Mouse (Mus musculus): ENCODE data around the gene Spon2. TPM values are rescaled to one million over a fixed set of nuclear protein-coding genes. Genes with fewer than 3 reads are reported as not detected.

Spon2 gene
- polyA plus RNA-seq, 1 experiment from 2014 or later, result not detected

- no peak overlapping the region for H3K27ac ChIP-seq
- H3K79me2 ChIP-seq (ENCODE audit: inconsistent target), result no peaks in the 10 kb centered on the region
- 95% methylated on average over 7 of the region's 7 CpGs for WGBS (ENCODE audit: missing documents)
- no peak overlapping the region for H3K4me3 ChIP-seq (ENCODE audit: inconsistent target)
- no peaks in the 10 kb centered on the region for H3K36me3 ChIP-seq (ENCODE audit: inconsistent target)
These were observed 6.2 kb upstream of the Spon2 start for GRCm38 (mm10) chr5:33224491-33224890.

- H3K27ac ChIP-seq, result no peak overlapping the region
- WGBS (ENCODE audit: missing documents), result 53% methylated on average over 8 of the region's 9 CpGs
- H3K36me3 ChIP-seq (ENCODE audit: inconsistent target), result no peaks in the 10 kb centered on the region
- H3K4me3 ChIP-seq (ENCODE audit: inconsistent target), result no peak overlapping the region
- no peaks in the 10 kb centered on the region for H3K79me2 ChIP-seq (ENCODE audit: inconsistent target)
These were observed 4.8 kb upstream of the Spon2 start for GRCm38 (mm10) chr5:33222841-33223744.

DNA sequence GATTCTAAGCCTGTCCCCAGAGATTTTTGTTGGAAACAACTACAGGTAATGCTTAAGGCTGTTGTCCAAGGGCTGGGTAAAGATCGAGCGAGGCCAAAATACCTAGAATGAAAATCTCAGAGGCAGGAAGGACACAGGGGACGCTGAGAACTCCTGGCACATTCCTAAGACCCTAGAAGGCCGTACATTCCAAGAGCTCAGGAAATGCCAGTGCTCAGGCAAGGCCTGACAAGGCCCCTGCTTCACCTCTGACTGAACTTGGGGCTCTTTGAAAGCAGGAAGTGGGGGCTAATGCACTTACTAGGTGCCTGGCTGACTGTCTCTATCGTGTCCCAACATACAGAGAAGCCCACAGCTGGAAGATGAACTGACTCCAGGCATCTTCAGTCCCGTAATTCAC, 4.1 kb upstream of the Spon2 start:
- no peak overlapping the region for H3K4me3 ChIP-seq (ENCODE audit: inconsistent target)
- H3K36me3 ChIP-seq (ENCODE audit: inconsistent target), result no peaks in the 10 kb centered on the region
- H3K27ac ChIP-seq, result no peak overlapping the region
- H3K79me2 ChIP-seq (ENCODE audit: inconsistent target), result no peaks in the 10 kb centered on the region
- WGBS (ENCODE audit: missing documents), result 42% methylated on average over 6 of the region's 6 CpGs

DNA sequence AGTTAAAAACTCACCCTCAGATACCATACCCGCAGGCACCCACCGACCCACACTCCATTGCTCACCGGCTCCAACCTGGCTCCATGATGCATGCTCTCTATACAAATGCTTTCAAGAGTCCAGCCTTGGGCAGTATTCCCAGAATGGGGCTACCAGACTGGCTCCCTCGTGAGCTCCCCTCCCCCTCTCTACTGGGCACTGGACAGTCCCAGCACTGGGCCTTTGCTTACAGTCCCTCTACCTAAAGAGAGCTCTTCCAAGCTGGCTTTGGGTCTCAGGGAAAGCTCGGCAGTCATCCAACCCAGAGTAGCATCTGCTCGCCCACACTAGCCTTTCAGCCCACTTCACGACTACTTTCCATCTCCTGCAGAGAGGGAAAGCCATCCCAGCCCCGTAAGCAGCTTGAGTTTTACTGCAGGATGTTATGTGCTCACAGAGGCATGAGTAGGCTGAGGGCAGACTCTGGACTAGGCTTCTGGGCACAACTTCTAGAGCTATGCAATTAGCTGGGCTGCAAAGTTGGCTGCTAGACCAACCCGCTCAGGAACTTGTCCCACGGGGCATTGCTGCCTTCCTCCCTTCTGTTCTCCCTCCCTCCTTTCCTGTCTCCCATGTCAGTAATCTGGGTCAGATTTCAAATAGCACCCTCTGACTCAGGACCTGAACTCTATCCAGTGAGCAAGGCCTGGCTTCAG, 2.2 kb upstream of the Spon2 start:
- WGBS (ENCODE audit: missing documents), result 88% methylated on average over 10 of the region's 10 CpGs
- Histone ChIP-seq H3K4me3 (ENCODE audit: inconsistent target) (no peak overlapping the region), H3K27ac (no peak overlapping the region), H3K36me3 (ENCODE audit: inconsistent target) (no peaks in the 10 kb centered on the region), H3K79me2 (ENCODE audit: inconsistent target) (no peaks in the 10 kb centered on the region)

- Histone ChIP-seq H3K27ac (no peak overlapping the region), H3K79me2 (ENCODE audit: inconsistent target) (no peaks in the 10 kb centered on the region), H3K36me3 (ENCODE audit: inconsistent target) (no peaks in the 10 kb centered on the region), H3K4me3 (ENCODE audit: inconsistent target) (no peak overlapping the region)
- WGBS (ENCODE audit: missing documents), result 97% methylated on average over 4 of the region's 4 CpGs
These were observed 1.6 kb upstream of the Spon2 start for GRCm38 (mm10) chr5:33219831-33220230.

DNA sequence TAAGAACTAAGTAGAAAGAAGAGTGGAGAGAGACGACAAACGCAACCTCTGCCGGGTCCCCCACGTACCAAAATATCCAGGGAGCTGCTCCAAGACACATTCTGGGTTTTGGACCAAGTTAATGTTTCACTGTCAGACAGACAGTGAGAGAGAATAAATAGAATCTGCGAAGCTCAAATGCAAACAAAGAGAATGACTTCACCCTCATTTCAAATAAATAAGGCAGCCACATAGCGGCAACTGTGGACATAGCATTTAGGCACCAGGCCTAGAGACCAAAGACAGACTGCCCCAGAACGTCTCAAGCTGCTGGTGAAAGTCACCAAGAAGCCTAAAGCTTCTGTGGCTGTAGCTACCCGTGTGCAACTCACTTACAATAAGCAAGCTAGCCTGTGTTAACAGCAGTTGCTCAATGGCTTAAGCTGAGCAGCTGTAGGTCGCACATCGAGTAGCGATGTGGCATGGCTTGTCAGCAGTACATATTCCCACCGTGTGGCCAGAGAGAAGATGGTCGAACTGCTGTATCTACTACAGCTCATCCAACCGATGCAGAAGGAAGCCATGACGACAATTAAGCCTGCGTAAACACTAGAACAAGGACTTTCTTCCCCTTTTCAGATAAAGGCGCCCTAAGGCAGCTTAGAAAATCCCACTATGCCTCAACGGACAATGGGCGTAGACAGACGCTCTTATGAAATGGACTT, 643 bp upstream of the Spon2 start:
- Histone ChIP-seq H3K36me3 (ENCODE audit: inconsistent target) (no peaks in the 10 kb centered on the region), H3K4me3 (ENCODE audit: inconsistent target) (no peak overlapping the region), H3K79me2 (ENCODE audit: inconsistent target) (no peaks in the 10 kb centered on the region), H3K27ac (no peak overlapping the region)
- WGBS (ENCODE audit: missing documents), result 62% methylated on average over 20 of the region's 20 CpGs

- no peak overlapping the region for H3K4me3 ChIP-seq (ENCODE audit: inconsistent target)
- 88% methylated on average over 3 of the region's 3 CpGs for WGBS (ENCODE audit: missing documents)
- H3K79me2 ChIP-seq (ENCODE audit: inconsistent target), result no peaks in the 10 kb centered on the region
- no peak overlapping the region for H3K27ac ChIP-seq
- H3K36me3 ChIP-seq (ENCODE audit: inconsistent target), result no peaks in the 10 kb centered on the region
These were observed 592 bp downstream of the Spon2 start for GRCm38 (mm10) chr5:33217663-33218062.

DNA sequence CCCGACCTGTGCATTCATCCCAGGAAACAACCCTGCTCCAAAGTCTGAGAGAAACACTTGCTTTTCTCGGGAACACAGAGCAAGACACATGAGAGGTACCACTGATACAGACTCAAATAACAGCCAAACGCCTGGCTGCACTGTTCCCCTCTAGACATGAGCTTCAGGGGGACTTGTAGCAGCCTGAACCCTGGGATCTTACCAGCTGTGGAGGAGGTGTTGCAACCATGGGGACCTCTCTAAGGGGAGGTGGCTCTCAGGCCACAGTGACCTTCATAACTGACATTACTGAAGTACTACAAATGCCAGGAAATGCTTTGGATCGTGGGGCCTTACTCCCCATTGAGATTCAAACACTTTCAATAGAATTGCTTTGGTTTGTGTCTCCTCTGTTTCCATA, 3.5 kb downstream of the Spon2 start:
- no peak overlapping the region for H3K4me3 ChIP-seq (ENCODE audit: inconsistent target)
- WGBS (ENCODE audit: missing documents), result 77% methylated on average over 4 of the region's 4 CpGs
- H3K27ac ChIP-seq, result no peak overlapping the region
- H3K36me3 ChIP-seq (ENCODE audit: inconsistent target), result no peaks in the 10 kb centered on the region
- H3K79me2 ChIP-seq (ENCODE audit: inconsistent target), result no peaks in the 10 kb centered on the region

DNA sequence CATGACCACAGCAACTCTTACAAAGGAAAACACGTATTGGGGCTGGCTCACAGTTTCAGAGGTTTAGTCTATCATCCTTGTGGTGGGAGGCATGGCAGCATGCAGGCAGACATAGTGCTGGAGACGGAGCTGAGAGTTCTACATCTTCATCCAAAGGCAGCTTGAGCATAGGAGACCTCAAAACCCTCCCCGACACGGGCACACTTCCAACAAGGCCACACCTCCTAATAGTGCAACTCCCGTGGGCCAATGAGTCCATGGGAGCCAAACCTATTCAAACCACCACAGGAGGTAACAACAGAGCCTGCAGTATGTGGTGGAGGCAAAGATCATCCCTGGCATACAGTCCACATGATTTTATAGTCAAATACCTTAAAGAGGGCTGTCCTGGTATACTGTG, 7.0 kb downstream of the Spon2 start:
- WGBS (ENCODE audit: missing documents), result 90% methylated on average over 5 of the region's 5 CpGs
- no peak overlapping the region for H3K27ac ChIP-seq
- no peak overlapping the region for H3K4me3 ChIP-seq (ENCODE audit: inconsistent target)
- H3K36me3 ChIP-seq (ENCODE audit: inconsistent target), result no peaks in the 10 kb centered on the region
- H3K79me2 ChIP-seq (ENCODE audit: inconsistent target), result no peaks in the 10 kb centered on the region

DNA sequence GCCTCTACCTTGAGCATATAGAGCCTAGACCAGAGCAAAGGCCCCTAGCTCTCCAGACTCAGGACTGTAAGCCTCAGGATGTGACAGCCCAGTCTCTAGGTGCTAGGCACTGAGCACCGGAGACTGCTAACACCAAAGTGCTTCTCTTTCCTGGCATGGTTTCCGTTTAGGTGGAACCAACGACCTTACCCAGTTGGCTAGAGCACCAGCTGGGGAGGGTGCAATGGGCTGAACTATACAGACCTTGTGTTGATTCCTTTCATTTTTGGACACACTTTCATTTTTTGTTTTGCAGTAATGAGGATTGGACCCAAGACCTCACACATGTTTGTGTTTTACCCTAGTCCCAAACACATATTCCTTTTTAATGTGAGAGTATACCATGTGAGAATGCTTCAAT, 7.7 kb downstream of the Spon2 start:
- Histone ChIP-seq H3K79me2 (ENCODE audit: inconsistent target) (no peaks in the 10 kb centered on the region), H3K36me3 (ENCODE audit: inconsistent target) (no peaks in the 10 kb centered on the region), H3K27ac (no peak overlapping the region), H3K4me3 (ENCODE audit: inconsistent target) (no peak overlapping the region)
- WGBS (ENCODE audit: missing documents), result 66% methylated on average over 3 of the region's 3 CpGs

GRCm38 (mm10) chr5:33208533-33209245, 9.6 kb downstream of the Spon2 start:
- Histone ChIP-seq H3K79me2 (ENCODE audit: inconsistent target) (no peaks in the 10 kb centered on the region), H3K36me3 (ENCODE audit: inconsistent target) (no peaks in the 10 kb centered on the region), H3K4me3 (ENCODE audit: inconsistent target) (no peak overlapping the region), H3K27ac (no peak overlapping the region)
- WGBS (ENCODE audit: missing documents), result 86% methylated on average over 14 of the region's 14 CpGs

- no peaks in the 10 kb centered on the region for H3K79me2 ChIP-seq (ENCODE audit: inconsistent target)
- H3K27ac ChIP-seq, result no peak overlapping the region
- no peak overlapping the region for H3K4me3 ChIP-seq (ENCODE audit: inconsistent target)
- H3K36me3 ChIP-seq (ENCODE audit: inconsistent target), result no peaks in the 10 kb centered on the region
- WGBS (ENCODE audit: missing documents), result 86% methylated on average over 9 of the region's 9 CpGs
These were observed 11.1 kb downstream of the Spon2 start for GRCm38 (mm10) chr5:33207136-33207535.

GRCm38 (mm10) chr5:33206328-33206727, 11.9 kb downstream of the Spon2 start:
- Histone ChIP-seq H3K36me3 (ENCODE audit: inconsistent target) (no peaks in the 10 kb centered on the region), H3K27ac (no peak overlapping the region), H3K79me2 (ENCODE audit: inconsistent target) (no peaks in the 10 kb centered on the region), H3K4me3 (ENCODE audit: inconsistent target) (no peak overlapping the region)
- WGBS (ENCODE audit: missing documents), result 93% methylated on average over 7 of the region's 7 CpGs

- H3K27ac ChIP-seq, result no peak overlapping the region
- H3K79me2 ChIP-seq (ENCODE audit: inconsistent target), result no peaks in the 10 kb centered on the region
- H3K36me3 ChIP-seq (ENCODE audit: inconsistent target), result no peaks in the 10 kb centered on the region
- no peak overlapping the region for H3K4me3 ChIP-seq (ENCODE audit: inconsistent target)
- 75% methylated on average over 7 of the region's 7 CpGs for WGBS (ENCODE audit: missing documents)
These were observed 14.0 kb downstream of the Spon2 start for GRCm38 (mm10) chr5:33204284-33204683.
